Mouse (Mus musculus) megakaryocyte, adult 5-6 weeks (primary cell): ENCODE measurements around the gene Qpctl. TPM values are rescaled to one million over a fixed set of nuclear protein-coding genes. Genes with fewer than 3 reads are reported as not detected.

Experiments used
- ATAC-seq: 2 replicates; pipeline ENCODE4 v1.8.0; 2016; ENCODE audit warnings: mild to moderate bottlenecking, inconsistent platforms; ENCODE audit not compliant: poor library complexity, severe bottlenecking
- total RNA-seq, 2 experiments: library from RNA; stranded (forward) in 1 of 2; stranded (reverse) in 1 of 2; fragments of 153-499, 151-499 nt in 1 of 2; fragments of 221-1000, 200-1000 nt in 1 of 2; gene quantifications; 2 replicates each; pipeline versions ENCODE4 v1.2.3 to v1.2.4; 2015 to 2017

Qpctl gene
- total RNA-seq, 2 experiments from 2014 or later: 3.5 to 7.9 TPM

- no peak for ATAC-seq
Measured at GRCm38 (mm10) chr7:19127744-19128143, 21.3 kb downstream of the Qpctl start.

GRCm38 (mm10) chr7:19124713-19125112 lies 24.4 kb downstream of the Qpctl start:
- no peak for ATAC-seq

GRCm38 (mm10) chr7:19121686-19122085 lies 27.4 kb downstream of the Qpctl start:
- no peak for ATAC-seq

GRCm38 (mm10) chr7:19119631-19120429 lies 29.3 kb downstream of the Qpctl start, which contains the start of gene Fbxo46:
Gene Fbxo46, plus strand, starts transcription at chr7:19119859.
- ATAC-seq: peak; percentile 99

- no peak for ATAC-seq
Measured at GRCm38 (mm10) chr7:19119083-19119482, 30.0 kb downstream of the Qpctl start.

GRCm38 (mm10) chr7:19118028-19118771 lies 30.9 kb downstream of the Qpctl start, which contains the start of gene Gm4969:
Gene Gm4969, minus strand, starts transcription at chr7:19118368.
- ATAC-seq: no peak

GRCm38 (mm10) chr7:19109565-19109964 lies 39.5 kb downstream of the Qpctl start:
- ATAC-seq: no peak

- no peak for ATAC-seq
Measured at GRCm38 (mm10) chr7:19107436-19107835, 41.7 kb downstream of the Qpctl start.

- no peak for ATAC-seq
Measured at GRCm38 (mm10) chr7:19104486-19104885, 44.6 kb downstream of the Qpctl start.

GRCm38 (mm10) chr7:19103741-19104140 lies 45.4 kb downstream of the Qpctl start:
- no peak for ATAC-seq

- no peak for ATAC-seq
Measured at GRCm38 (mm10) chr7:19100290-19100689, 48.8 kb downstream of the Qpctl start.

GRCm38 (mm10) chr7:19098811-19099210 lies 50.3 kb downstream of the Qpctl start:
- no peak for ATAC-seq

GRCm38 (mm10) chr7:19097863-19098262 lies 51.2 kb downstream of the Qpctl start:
- ATAC-seq: no peak

GRCm38 (mm10) chr7:19097217-19097616 lies 51.9 kb downstream of the Qpctl start:
- ATAC-seq: no peak

GRCm38 (mm10) chr7:19096421-19096976 lies 52.6 kb downstream of the Qpctl start:
- ATAC-seq: no peak

GRCm38 (mm10) chr7:19095751-19096110 lies 53.4 kb downstream of the Qpctl start:
- ATAC-seq: no peak

- ATAC-seq: 0 out of 2 replicates have a peak, but pooled peaks have one; percentile 7
Measured at GRCm38 (mm10) chr7:19094826-19095750, 54.0 kb downstream of the Qpctl start.

GRCm38 (mm10) chr7:19094471-19094825 lies 54.6 kb downstream of the Qpctl start, which contains the start of gene Six5:
Gene Six5, plus strand, starts transcription at chr7:19094594.
- no peak for ATAC-seq

GRCm38 (mm10) chr7:19093537-19094385 lies 55.3 kb downstream of the Qpctl start:
- ATAC-seq: peak; percentile 62

- peak; percentile 74 for ATAC-seq
Measured at GRCm38 (mm10) chr7:19093174-19093521, 55.9 kb downstream of the Qpctl start.
